Mouse (Mus musculus) mesoderm, embryonic 11.5 days (tissue): ENCODE results near the gene Cntn3.
"Not testable (repeated sequence)": the region's sequence is repeated elsewhere in the genome, so short reads cannot be mapped to it uniquely, and the experiment has no call there.

Source experiments
- DNase-seq: peaks from one replicate; pipeline ENCODE4 v3.0.0-alpha.2; 2012; ENCODE audit warnings: low read depth, low spot score

Gene Cntn3

DNA sequence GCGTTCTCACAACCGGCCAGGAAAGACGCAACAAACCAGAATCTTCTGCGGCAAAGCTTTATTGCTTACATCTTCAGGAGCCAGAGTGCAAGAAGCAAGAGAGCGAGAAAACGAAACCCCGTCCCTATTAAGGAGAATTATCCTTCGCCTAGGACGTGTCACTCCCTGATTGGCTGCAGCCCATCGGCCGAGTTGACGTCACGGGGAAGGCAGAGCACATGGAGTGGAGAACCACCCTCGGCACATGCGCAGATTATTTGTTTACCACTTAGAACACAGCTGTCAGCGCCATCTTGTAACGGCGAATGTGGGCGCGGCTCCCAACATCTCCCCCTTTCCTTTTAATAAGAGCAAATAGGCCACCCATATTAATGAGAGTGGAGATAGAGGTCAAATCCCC is at the start of gene Cntn3:
Gene Cntn3 (minus strand): TSS at position 101 of the 400 bp plus-strand sequence.
- DNase-seq, result not testable (repeated sequence)

DNA sequence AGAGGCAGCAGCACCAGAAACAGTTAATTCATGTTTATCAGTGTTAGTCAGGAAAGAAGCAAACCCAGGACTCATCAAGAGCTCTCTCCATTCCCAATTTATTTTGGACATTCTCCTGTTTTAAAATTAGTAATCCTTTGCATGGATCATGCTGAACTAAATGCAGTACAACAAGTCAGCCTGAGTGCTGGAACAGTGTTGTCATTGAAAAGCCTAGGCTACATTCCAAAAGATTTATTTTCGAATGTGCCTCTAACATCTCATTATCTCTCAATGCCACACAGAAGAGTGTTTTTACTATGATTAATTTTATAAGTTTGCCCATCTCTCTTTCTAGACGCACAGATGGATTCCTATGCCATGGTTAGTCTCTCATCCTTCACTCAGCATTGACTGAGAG is 27.9 kb upstream of the Cntn3 start:
- DNase-seq, result no peak

DNA sequence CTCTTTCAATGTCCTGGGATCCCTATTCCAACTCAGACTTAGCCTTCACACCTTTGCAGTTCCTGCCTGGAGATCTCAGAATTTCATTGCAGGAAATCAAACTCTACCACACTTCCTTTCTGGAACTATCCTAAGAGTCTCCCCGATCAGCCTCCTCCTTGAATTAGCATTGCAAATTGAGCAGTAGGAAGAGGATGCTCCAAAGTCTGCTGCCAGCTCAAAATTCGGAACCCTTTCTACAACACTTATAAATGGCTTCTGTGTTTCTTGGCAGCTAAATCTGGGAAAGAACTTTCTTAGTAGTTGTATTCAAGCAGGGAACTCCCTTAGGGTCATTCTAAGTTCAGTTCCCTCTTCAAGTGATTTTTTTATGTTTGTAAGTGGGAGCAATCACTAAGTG is 24.9 kb upstream of the Cntn3 start:
- no peak for DNase-seq

DNA sequence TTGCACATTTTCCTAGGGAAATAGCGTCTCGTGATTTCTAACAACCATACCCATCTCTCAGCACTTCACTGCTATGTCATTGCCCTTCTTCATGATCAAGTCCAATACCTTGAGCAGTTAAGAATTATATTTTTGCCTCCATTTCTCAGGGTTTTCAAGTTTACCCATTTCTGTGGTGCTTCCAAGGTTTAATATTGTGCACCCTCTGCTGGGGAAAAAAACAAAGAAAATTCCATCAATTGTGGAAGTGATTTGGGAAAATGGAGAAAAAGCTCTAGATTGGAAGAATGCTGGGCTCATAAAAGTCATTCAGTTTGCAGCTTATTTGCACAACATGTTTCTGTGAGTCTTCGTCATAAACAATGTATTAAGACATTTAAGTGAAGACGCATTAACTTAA is 17.2 kb upstream of the Cntn3 start:
- no peak for DNase-seq

DNA sequence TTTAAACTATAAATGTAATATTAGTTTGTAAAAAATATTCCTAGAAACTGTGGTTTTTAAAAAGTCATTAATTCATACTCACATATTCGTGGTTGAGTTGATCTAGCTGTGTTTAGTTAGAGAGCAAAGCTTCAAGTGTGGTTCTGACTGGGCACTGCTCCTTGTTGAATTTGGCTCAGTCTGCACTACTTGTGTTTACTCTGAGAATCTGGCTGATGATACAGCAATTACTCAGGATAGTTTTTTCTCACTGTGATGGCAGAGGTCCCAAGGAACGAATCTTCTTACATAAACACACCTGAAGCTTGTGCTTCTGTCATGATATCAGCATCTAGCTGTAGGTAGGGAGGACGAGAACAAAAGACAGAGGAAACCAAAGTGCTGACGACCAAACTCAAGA is 16.4 kb upstream of the Cntn3 start:
- DNase-seq, result no peak

DNA sequence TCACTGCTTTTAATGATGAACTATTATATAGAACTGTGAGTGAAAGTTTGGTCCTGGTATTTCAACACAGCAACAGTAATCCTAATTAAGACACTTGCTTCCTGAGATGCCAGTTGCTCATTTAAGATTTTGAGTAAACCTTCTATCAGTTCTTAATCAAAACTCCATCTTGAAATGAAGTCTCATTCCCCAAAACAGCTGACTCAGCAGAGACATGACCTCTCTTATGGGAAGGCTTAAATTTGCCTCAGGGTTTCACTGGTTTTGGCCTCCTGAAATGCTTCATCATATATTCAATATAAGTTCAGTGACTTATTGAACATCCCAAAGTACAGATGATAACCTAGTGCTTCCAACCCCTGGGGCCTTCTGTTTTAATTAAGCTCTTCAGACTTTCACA is 13.2 kb upstream of the Cntn3 start:
- DNase-seq, result no peak

DNA sequence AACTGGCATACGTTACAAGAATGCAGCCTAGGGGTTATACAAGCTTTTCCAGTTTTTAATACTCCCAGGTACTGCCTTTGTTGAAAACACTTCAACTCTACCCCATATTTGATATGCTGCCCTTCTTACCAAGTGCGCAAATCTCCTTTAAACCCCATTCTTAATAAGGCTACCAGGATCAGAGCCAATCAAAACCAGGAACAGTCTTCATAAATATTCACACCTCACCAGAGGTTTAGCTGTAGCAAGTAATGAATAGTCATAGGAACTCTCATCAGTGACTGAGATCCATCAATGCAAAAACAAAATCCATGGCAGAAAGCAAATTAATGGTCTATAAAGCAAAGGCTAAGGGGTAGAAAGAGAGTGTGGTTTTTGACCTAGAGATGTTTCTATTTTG is 10.7 kb upstream of the Cntn3 start:
- DNase-seq, result no peak

DNA sequence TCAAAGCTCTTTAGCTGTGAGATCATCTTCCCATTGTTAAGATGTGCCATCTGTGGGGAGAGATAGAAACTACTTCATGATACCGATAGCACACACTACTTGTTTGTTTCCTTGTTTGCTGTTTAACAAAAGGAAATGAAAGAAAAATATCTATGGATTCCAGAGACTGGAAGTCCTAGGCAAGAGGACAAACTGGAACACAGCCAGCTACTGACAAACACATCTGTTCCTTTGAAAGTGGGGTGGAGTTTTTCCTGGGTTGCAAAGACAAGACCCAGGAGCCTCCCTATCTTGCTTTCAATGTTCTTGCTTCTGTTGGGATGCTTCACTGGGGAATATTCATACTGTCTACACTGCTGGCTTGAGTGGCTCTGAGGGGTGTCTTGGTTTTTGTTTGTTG is 5.4 kb downstream of the Cntn3 start:
- DNase-seq, result no peak

DNA sequence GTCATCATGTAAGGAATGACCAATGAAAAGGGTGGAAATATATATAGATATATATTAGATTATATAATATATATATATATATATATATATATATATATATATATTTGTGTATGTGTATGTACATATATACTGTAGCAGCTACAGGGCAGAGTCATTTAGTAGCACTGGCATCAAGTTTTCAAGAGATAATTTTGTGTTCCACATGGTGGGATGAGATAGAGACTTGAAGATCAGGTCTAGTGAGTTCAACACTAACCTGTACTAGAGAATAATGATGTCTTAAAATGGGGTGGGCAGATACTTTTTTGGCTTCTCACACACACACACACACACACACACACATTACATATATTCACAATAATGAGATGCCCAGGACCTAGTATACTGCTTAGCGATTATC is 7.7 kb downstream of the Cntn3 start:
- DNase-seq, result no peak

DNA sequence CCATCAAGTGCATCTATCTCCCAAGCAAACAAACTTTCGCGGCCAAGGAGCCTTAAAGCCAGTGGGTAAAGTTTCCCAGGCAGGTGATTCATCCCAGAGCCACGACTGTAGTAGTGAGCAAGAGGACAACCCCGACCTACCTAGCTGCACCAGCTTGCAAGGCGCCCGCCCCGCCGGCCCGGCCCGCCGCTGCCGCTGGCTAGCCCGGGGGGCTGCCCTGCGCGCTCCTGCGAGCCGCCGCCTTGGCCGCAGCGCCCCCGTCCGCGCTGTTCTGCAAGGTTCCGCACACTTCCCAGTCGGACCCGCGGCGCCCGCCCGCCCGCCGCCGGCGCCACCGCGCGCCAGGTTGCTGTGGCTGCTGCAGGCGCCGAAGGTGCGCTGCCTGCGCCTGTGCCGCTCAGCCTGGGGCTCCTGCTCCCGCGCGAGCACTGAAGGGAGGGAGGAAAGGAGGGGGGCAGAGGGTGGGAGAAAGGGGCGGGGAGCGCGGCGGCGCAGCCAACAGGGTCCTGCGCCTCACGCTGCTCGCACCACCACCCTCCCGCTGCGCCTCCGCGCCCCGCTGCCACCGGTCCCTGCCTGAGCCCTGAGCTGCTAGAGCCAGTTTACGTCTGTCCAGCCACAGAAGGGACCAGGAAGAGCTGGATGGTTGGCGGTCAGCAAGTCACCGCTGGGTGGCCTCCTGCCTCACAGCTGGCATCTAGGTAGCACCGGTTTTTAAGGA is 8.7 kb downstream of the Cntn3 start:
- DNase-seq, result peak; percentile 85

DNA sequence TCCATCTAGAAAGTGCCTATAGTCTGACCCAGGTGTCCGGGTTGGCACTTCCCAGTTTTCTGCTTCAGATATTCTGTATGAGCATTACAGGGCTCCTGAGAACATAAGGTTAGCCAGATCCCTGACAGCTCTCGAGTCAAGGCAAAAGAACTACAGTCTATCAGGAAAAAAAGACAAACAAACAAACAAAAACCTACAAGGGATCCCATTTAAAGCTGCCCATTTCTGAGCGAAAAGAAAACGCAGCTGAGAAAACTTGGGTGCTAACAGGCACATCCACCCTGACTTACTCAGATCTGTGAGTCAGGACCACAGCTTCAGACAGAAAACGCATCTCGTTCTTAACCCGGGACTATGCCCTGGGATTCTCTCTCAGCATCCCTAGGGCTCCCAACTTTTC is 9.5 kb downstream of the Cntn3 start:
- no peak for DNase-seq

DNA sequence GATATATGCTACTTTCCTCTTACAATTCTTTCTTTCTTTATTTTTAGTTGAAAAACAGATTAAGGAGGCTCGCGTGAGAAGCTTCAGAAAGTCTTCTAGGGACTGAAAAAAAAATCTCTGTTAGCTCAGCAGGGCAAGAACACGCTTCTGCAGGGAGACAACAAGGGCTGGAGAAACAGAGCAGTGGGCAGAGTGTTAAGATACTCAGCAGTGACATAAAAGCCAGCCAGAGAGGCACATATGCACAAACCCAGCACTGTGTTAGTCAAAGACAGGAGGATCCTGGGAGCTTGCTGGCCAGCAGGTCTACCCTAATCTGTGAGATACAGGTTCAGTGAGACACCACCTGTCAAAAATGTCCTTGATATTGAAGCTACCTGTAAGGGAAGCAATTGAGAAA is 15.4 kb downstream of the Cntn3 start:
- no peak for DNase-seq

DNA sequence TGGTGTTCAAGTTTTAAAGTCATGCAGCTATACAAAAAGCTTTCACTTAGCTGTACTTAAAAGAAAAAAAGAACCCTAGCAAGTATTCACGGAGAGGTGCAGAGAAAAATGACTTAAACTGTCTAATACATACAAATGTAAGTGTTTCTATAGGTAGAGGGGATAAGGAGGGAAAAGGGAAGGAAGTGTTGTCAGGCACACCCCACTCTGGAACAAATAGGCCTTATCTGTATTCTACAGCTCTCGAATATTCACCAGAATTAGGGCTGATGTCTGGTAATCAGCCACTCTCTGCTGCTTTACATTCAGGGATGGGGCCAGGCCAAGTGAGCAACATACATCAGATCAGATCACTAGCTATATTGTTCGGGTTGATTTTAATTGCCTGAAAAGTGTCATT is 16.4 kb downstream of the Cntn3 start:
- DNase-seq, result no peak

DNA sequence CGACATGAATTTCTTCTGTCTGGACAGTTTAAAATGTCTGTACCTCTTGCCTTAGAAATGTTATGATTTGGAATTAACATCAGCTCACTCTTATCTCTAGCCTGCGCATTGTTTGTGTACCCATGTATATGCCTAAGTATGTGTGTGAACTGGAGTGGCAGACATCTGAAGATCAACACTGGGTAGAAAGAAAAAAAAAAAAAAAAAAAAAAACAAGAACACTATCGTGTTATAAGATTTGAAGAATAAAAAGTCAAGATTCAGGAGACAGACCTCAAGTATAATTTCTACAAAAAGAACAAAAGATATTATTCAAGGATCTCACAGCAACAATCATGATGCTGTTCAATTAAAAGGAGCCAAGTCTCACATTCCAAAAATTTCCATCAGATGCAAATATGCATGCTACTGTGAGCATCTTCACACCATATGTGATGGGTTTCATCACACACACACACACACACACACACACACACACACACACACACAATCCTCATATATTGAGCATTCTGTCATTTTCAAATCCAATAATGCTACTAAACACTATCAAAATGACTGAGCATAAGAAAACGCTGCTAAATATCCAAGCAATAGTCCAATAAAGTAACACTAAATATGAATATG is 17.0 kb downstream of the Cntn3 start:
- no peak for DNase-seq

DNA sequence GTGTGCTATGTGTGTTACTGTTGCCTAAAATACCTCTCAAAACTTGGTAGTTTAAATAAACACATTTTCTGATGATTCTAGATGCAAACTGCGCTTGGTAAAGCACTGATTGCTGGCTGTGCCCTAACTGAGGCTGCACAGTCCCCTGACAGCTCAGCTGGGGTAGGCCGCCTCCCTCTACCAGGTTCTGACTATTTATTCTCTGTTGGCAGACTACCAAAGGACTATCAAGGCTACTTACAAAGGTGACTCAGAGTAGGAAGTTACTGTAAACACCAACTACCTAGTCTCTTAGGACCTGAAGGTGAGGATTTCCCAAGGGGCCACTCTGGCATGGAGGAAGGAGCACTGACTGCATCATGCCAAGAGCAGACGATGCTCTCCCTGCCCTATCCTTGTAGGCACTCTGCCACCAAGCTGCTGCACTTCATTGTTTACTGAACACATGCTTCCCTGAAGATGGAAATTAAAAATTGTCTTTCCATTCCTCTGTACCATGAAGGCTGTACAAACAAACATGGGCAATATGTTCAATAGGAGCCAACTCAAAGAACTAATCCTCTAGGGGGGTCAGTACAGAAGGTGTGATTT is 17.7 kb downstream of the Cntn3 start:
- no peak for DNase-seq

DNA sequence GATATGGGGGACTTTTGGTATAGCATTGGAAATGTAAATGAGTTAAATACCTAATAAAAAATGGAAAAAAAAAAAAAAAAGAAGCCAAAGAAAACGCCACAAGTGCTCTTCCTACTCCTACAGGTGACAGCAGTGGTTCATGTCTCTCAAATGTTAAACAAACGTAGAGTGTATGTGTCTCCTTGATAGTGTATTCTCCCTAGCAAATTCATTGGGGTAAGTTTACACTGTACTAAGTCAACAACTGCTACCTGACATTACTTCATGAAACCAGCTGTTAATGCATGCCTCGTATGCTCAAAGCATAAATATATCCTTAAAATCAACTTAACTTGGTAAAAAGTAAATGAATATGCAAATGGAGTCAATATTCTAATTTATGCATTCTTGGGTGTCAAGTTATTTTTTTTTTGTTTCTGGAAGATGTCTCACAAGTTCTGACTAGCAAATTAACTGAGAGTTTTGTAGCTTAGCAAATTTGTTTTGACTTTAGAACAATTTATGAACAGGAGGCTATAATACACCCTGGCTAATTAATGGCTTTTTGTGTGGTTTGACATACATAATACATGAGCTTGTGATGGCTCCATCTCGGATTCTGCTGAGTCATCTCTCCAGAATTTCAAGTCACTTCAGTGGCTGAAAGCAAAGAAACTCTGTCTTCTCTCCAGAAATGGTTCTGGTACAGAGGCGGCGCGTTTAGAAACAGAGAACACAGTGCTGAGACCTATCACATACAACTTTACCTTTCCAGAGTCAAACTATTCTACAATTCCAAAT is 31.1 kb downstream of the Cntn3 start:
- DNase-seq, result no peak

DNA sequence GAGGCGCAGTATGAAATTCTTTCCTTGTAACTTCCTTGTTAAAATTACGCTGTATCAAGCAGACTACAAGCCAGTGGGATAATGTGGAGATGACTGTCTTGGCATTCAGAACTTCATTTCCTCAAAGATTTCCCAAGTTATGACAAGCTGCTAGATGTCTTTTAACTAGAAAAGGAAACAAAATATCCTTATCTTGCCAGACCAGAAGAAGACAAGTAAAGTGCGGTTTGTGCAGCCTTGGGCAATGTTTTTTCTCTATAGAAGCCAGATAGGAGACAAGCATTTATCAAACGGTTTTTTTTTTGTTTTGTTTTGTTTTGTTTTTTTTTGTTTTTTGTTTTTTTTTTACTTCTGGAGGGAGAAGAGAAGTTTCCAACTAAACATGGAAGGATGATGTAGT is 37.3 kb downstream of the Cntn3 start:
- DNase-seq, result no peak

DNA sequence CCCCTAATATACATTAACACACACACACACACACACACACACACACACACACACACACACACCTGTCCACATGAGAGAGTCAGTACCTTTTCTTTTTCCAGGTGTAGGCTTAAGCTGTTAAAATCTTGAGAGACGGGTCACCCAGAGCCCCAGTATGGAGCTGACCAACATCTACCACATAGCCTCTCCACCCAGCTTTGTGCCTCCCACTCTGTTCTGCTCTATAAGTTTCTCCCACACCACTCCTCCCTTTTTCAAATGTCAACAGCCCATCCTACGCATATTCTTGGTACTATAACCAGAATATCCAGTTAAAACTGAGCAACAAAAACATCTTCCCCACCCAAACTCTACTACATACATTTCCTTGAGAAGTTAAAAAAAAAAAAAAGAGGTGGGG is 49.9 kb downstream of the Cntn3 start:
- DNase-seq, result no peak

DNA sequence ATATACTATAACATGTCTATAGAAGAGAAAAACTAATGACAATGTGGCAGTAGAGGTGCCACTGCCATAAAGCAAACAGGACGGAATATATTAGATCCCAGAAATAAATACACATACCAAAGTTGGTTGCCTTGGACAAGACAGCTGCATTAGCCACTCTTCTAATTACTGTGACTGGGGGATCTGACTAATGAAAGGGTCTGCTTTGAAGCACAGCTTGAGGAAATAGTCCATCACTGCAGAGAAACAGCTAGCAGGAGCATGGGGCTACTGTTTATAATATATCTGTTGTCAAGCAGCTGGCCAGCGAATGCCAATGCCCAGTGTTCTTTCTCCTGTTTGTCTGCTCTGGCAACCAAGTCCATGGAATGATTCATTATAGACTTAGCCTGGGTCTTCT is 51.9 kb downstream of the Cntn3 start:
- peak; percentile 7 for DNase-seq

DNA sequence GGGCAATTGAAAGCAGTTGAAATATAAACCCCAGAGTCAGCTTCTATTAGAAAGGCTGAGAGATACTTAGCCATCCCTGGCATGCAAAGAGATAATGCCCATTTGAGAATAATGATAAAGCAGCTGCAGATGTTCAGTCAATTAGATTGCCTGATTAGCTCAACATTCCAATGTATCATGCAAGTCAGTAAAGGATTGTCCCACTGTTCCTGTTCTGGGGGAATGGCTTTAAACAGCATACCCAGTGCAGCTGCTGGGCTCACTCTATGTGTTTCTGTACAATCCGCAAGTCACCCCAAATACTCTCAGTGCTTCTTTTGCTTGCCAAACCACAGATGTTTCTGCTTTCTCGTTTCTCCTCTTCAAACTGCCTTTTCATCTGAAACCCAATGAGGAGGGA is 57.7 kb downstream of the Cntn3 start:
- no peak for DNase-seq

DNA sequence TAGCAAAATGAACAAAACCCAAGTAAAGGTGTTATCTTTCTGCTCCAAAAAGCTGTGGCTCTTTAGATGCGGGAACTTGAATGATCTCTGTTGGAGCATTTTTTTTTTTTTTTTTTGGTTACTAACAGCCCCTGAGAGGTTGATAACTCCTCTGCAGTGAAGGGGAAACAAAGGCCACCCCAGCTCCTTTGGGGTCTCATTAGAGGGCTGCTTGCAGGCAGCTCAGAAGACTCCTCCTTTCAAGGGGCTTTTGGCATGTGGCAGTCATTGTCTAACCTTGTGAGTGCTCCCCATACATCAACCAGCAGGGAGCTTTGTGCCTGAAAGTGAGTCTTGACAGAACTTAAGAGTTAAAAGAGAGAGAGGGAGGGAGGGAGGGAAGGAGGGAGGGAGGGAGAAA is 60.8 kb downstream of the Cntn3 start:
- DNase-seq, result no peak

DNA sequence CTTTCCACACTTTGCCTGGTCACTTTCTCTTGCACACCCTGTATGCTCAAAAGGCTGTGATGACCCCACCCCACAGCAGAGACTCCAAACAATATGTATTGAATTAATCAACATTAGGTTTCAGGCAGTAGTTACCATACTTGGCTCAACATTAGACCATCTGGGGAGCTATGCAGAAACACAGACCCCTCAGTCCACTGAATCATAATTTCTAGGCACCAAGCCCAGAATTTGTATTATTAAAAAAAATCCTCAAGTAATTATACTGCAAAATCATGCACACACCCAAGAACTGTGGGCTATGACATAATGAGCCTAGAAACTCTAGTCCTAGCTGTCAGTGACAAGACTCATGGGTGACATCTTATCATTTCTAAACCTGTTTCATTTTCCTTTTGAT is 87.4 kb downstream of the Cntn3 start:
- no peak for DNase-seq
